Mouse (Mus musculus) left cerebral cortex, adult 2 months (tissue): ENCODE measurements around the gene Exoc4. TPM values are rescaled to one million over a fixed set of nuclear protein-coding genes. Genes with fewer than 3 reads are reported as not detected.

ENCODE experiments used
- DNase-seq, 2 experiments: peaks; one replicate each; pipeline ENCODE4 v3.0.0; 2021 to 2022; ENCODE audit warnings: low spot score in 2 of 2, mixed read lengths in 1 of 2; ENCODE audit errors: extremely low spot score in 1 of 2
- H3K27ac ChIP-seq: fragments of 200-600 bp; 2 replicates; pipeline ENCODE4 v1.8.1; 2022
- H3K4me3 ChIP-seq: fragments of 200-600 bp; 2 replicates; pipeline ENCODE4 v1.8.1; 2022
- CTCF ChIP-seq: fragments of 200-600 bp; IDR thresholded peaks from 2 replicates; pipeline ENCODE4 v1.8.1; 2022; ENCODE audit warnings: antibody characterized with exemption, mild to moderate bottlenecking, moderate library complexity
- intact Hi-C: fragments of 180-260 bp; cut with DNase I; formaldehyde crosslinking; loops from one replicate; pipeline ENCODE4 v1.15.1; 2025
- total RNA-seq, 2 experiments: library from RNA; stranded (reverse); gene quantifications; 2 replicates each; pipeline ENCODE4 v1.2.3; 2021

The Exoc4 gene
- total RNA-seq, 2 experiments from 2014 or later, result 75.6 to 80.2 TPM

DNA sequence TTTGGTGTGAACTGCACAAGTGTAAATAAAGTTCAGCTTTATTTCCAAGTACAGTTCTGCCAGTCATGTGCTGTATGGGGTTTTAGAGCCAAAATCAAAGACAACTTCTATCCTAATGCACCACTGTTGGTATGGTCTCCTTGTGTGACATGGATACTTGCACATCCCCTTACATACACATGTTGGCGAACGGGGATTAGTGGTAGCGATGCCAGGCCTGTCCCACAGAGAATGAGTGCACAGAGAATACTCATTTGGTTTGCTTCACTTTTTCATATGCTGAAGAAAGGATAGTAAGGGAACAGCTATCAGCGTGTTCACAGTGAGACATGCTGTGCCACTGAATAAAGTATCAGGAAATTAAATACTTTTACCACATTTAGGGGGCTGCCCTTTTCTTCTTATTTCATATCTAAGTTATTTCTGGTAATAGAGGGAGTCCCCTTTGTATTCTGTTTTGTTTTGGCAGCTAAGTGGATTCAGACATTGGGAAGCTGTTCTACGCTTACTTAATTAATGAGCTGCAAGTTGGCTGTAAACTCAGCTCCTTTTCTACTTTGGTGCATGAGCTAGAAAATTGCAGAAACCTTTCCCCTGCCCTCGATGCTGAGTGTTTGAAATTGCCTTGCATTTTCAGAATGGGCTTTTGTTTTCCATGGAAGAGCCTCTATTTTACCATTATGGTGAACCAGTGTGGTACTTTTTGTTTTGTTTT is 247.4 kb downstream of the Exoc4 start:
- Histone ChIP-seq H3K27ac (peak overlapping the region; percentile 53; the same call in 1 of the 2 replicates), H3K4me3 (no peak overlapping the region)
- TF ChIP-seq CTCF, result no peak
- intact Hi-C loops, result no loop called here
- no peak for DNase-seq

- no peak for DNase-seq
- H3K27ac ChIP-seq, result no peak overlapping the region; the same call in 1 of the 2 replicates
- H3K4me3 ChIP-seq, result no peak overlapping the region
- TF ChIP-seq CTCF, result no peak
- intact Hi-C loops, result no loop called here
Observed at GRCm38 (mm10) chr6:33497348-33497747, 248.5 kb downstream of the Exoc4 start.

DNA sequence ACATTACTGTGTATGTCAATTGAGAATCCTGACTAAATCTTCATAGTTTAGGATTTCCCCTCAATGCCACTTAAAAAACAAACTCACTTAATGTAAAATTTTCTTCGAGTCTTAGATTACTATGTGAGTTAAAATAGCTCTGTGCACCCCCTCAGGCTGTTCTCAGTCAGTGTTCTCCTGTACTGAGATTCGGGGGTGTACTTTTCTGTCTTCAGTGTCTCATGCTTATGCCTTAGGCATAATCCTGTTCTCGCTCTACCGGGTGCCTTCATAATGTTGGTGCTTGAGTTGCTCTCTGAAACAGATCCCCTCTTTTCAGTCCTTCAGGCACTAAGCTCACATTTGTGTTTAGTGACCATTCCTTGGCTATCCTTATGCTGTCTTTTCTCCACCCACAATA is 253.5 kb downstream of the Exoc4 start:
- no peak; the same call in 1 of the 2 replicates for TF ChIP-seq CTCF
- no peak overlapping the region for H3K27ac ChIP-seq
- intact Hi-C loops, result no loop called here
- no peak overlapping the region for H3K4me3 ChIP-seq
- DNase-seq, result no peak

GRCm38 (mm10) chr6:33503381-33503780 is 254.5 kb downstream of the Exoc4 start:
- no peak for DNase-seq
- TF ChIP-seq CTCF, result no peak
- Histone ChIP-seq H3K27ac (no peak overlapping the region), H3K4me3 (no peak overlapping the region)
- intact Hi-C loops, result no loop called here

DNA sequence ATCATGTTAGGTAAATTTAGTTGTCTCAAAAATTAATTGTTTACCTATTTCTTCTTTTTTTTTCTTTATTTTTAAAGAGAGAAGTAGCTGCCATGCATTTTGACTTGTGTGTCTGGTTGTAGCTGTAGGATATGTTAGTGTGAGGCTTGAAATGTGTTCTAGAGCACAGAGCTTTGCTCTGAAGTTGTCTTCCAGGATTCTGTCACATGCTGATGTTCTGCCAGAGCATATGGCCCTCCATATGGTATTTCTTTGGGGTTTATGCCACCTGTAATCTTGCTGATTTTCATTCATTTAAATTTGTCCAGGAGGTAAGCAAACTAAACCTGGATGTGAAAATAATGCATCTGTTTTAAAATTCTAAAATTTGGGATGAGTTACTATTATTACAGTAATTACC is 258.2 kb downstream of the Exoc4 start:
- DNase-seq, result no peak

DNA sequence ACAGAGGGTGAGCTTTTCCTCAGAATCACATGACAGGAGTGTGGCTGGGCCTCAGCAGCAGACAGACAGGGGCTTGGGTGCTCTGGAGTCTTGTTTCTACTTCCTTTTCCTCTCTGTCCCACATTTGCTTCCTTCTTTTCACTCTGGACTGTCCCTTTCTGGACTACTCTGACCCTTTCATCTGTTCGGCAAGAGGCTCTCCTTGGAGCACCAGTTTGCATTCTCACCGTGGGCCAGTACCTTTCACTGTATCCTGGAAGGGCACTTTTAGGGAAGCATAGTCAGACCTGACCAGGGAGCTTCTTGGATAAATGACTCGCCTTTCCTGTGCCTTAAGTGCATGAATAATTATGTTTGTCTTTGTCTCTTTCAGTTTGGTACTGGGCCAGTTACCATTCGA is 266.5 kb downstream of the Exoc4 start:
- TF ChIP-seq CTCF, result no peak
- DNase-seq, result no peak
- intact Hi-C loops, result no loop called here
- Histone ChIP-seq H3K4me3 (no peak overlapping the region), H3K27ac (no peak overlapping the region)

More for the DNA sequence above, 258.2 kb downstream of the Exoc4 start:
- Histone ChIP-seq H3K4me3 (no peak overlapping the region), H3K27ac (no peak overlapping the region)
- intact Hi-C loops, result no loop called here
- TF ChIP-seq CTCF, result no peak

DNA sequence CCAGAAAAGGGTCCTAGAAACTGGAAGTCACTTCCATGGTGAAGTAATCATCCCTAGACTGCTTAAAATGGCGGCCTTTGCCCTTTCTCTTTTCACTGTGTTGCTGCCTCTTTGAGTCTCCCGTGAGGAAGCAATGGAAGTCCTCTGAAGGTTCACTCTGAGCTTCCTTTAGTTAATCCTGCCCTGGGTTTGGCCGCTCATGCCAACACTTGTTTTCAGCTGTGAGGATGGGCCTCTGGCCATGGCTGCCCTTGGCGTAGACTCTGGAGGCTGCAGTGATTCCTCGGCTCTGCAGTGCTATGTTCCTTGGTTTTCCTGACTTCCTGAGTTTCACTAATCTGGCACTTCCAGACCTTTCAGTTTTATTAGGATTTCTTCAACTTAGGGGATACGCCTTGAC is 267.9 kb downstream of the Exoc4 start:
- no peak overlapping the region for H3K27ac ChIP-seq
- TF ChIP-seq CTCF, result no peak
- no peak for DNase-seq
- intact Hi-C loops, result no loop called here
- no peak overlapping the region for H3K4me3 ChIP-seq

DNA sequence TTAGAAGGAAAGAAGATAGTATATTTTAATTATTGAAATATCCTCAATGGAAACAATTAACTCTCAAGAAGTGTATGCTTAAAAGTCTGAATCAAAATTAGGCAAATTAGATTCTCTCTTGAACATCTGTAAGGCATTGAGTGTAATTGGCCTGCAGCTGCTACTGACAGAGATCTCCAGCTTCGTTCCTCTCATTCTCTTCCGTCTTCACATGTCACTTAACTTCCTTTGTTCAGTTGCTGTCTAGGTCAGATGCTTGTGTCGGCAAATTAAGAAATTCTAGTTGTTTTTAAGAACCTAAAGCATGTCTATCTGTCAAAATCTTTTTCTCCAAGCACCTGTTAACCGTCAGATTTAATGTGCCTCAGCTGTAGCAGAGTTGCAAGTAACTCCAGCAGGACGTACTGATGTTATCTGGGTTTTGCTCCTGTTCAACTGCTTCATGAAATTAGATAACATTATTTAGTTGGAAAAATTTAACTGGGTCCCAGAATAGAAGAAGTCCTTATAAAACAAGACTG is 269.1 kb downstream of the Exoc4 start:
- intact Hi-C loops, result no loop called here
- TF ChIP-seq CTCF, result no peak
- DNase-seq, result no peak
- Histone ChIP-seq H3K27ac (no peak overlapping the region), H3K4me3 (no peak overlapping the region)

GRCm38 (mm10) chr6:33525695-33526366 is 276.9 kb downstream of the Exoc4 start:
- H3K4me3 ChIP-seq, result no peak overlapping the region
- no peak for DNase-seq
- no peak overlapping the region for H3K27ac ChIP-seq
- no peak for TF ChIP-seq CTCF
- intact Hi-C loops, result no loop called here

- intact Hi-C loops, result no loop called here
- Histone ChIP-seq H3K4me3 (no peak overlapping the region), H3K27ac (no peak overlapping the region)
- DNase-seq, result no peak
- TF ChIP-seq CTCF, result no peak
Observed at GRCm38 (mm10) chr6:33540356-33540755, 291.5 kb downstream of the Exoc4 start.

DNA sequence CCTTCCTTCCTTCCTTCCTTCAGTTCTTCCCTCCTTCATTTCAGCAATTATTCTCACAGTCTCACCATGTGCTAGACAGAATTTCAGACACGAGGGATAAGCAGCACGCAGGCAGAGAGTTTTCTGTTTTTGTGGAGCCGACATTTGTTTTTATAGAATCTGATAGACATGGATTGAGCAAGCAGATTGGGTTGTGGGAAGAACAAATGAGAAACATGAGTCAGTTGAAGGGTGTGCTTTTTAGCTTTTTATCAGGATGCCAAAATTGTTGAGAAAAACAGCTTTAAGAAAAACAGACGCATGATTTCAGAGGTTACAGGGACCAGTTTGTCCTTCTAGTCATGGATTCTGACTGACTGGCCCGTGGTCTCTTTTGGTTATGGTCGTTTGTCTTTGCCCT is 293.8 kb downstream of the Exoc4 start:
- intact Hi-C loops, result no loop called here
- TF ChIP-seq CTCF, result no peak
- no peak overlapping the region for H3K4me3 ChIP-seq
- no peak for DNase-seq
- H3K27ac ChIP-seq, result peak overlapping the region; percentile 60

GRCm38 (mm10) chr6:33551934-33552333 is 303.0 kb downstream of the Exoc4 start:
- no peak overlapping the region for H3K4me3 ChIP-seq
- no peak overlapping the region for H3K27ac ChIP-seq
- DNase-seq, result no peak
- no peak for TF ChIP-seq CTCF
- intact Hi-C loops, result no loop called here

GRCm38 (mm10) chr6:33560925-33561324 is 312.0 kb downstream of the Exoc4 start:
- H3K27ac ChIP-seq, result peak overlapping the region; percentile 62
- peak; percentile 30 to 35 for DNase-seq
- no peak overlapping the region for H3K4me3 ChIP-seq
- intact Hi-C loops, result no loop called here
- no peak for TF ChIP-seq CTCF
